Mouse (Mus musculus) ES-E14 (cell line): ENCODE data around the gene Cdc14b. TPM values are rescaled to one million over a fixed set of nuclear protein-coding genes. Genes with fewer than 3 reads are reported as not detected.
"Not testable (repeated sequence)": the region's sequence is repeated elsewhere in the genome, so short reads cannot be mapped to it uniquely, and the experiment has no call there.

Source experiments
- DNase-seq: peaks from one replicate; pipeline ENCODE4 v3.0.0-alpha.2; 2013; ENCODE audit warnings: low read depth, low spot score
- H3K27ac ChIP-seq: 2 replicates; pipeline ENCODE4 v1.5.1; 2012; ENCODE audit warnings: low read depth, mild to moderate bottlenecking, low read length, moderate library complexity, mixed read lengths; ENCODE audit not compliant: poor library complexity, insufficient read depth, severe bottlenecking
- H3K36me3 ChIP-seq: 2 replicates; pipeline ENCODE4 v1.6.1; 2012; ENCODE audit warnings: mild to moderate bottlenecking, low read length, moderate library complexity, mixed read lengths; ENCODE audit not compliant: control insufficient read depth, poor library complexity, insufficient read depth, severe bottlenecking
- H3K4me1 ChIP-seq, 2 experiments: fragments of 150-350 bp in 1 of 2; sonication (generic) in 1 of 2; 2 replicates each; pipeline ENCODE4 v1.6.1; 2012; ENCODE audit warnings: low read length in 2 of 2, mild to moderate bottlenecking in 1 of 2, mixed read lengths in 1 of 2; ENCODE audit not compliant: control insufficient read depth in 2 of 2, insufficient read depth in 2 of 2, poor library complexity in 1 of 2
- H3K4me3 ChIP-seq, 2 experiments: fragments of 150-350 bp in 1 of 2; sonication (generic) in 1 of 2; 2 replicates each; pipeline ENCODE4 v1.5.1; 2012; ENCODE audit warnings: low read length in 2 of 2, low read depth in 1 of 2, mild to moderate bottlenecking in 1 of 2, mixed read lengths in 1 of 2; ENCODE audit not compliant: insufficient read depth in 1 of 2, poor library complexity in 1 of 2, severe bottlenecking in 1 of 2
- H3K9ac ChIP-seq: 2 replicates; pipeline ENCODE4 v1.6.1; 2012; ENCODE audit warnings: low read depth, mild to moderate bottlenecking, low read length, mixed read lengths; ENCODE audit not compliant: poor library complexity, insufficient read depth, severe bottlenecking
- H3K9me3 ChIP-seq: fragments of 150-350 bp; sonication (generic); 2 replicates; pipeline ENCODE4 v1.6.1; 2012; ENCODE audit warnings: low read depth, mild to moderate bottlenecking, low read length; ENCODE audit not compliant: control insufficient read depth, insufficient read depth
- CHD2 ChIP-seq: IDR thresholded peaks from 2 replicates; pipeline ENCODE4 v1.6.1; 2014; ENCODE audit warnings: mild to moderate bottlenecking, low read depth, low read length, inconsistent platforms
- HCFC1 ChIP-seq: IDR thresholded peaks from 2 replicates; pipeline ENCODE4 v1.6.1; 2012; ENCODE audit warnings: low read length, inconsistent platforms, borderline replicate concordance; ENCODE audit not compliant: insufficient read depth
- MAFK ChIP-seq: IDR thresholded peaks from 2 replicates; pipeline ENCODE4 v1.6.1; 2014; ENCODE audit warnings: mild to moderate bottlenecking, low read depth, low read length, inconsistent platforms; ENCODE audit not compliant: insufficient read depth
- ZC3H11A ChIP-seq: IDR thresholded peaks from 2 replicates; pipeline ENCODE4 v1.6.1; 2012; ENCODE audit warnings: low read depth, mild to moderate bottlenecking, inconsistent platforms, low read length, borderline replicate concordance
- ZNF384 ChIP-seq: IDR thresholded peaks from 2 replicates; pipeline ENCODE4 v1.6.1; 2012; ENCODE audit warnings: low read depth, low read length, inconsistent platforms
- in situ Hi-C, 2 experiments: fragments of 600-800 bp; cut with MboI; formaldehyde crosslinking; loops; one replicate each; pipeline ENCODE4 v1.15.1; 2025; ENCODE audit warnings: low sequenced_read_pairs in 2 of 2, inconsistent platforms in 1 of 2; ENCODE audit not compliant: unreplicated experiment in 2 of 2
- total RNA-seq: library from RNA; depleted of rRNA; stranded (reverse); fragments of 300-350 nt; gene quantifications from 2 replicates; pipeline ENCODE4 v1.2.3, GENCODE M21; 2012

Cdc14b gene
- total RNA-seq, 1 experiment, result 12.3 TPM

DNA sequence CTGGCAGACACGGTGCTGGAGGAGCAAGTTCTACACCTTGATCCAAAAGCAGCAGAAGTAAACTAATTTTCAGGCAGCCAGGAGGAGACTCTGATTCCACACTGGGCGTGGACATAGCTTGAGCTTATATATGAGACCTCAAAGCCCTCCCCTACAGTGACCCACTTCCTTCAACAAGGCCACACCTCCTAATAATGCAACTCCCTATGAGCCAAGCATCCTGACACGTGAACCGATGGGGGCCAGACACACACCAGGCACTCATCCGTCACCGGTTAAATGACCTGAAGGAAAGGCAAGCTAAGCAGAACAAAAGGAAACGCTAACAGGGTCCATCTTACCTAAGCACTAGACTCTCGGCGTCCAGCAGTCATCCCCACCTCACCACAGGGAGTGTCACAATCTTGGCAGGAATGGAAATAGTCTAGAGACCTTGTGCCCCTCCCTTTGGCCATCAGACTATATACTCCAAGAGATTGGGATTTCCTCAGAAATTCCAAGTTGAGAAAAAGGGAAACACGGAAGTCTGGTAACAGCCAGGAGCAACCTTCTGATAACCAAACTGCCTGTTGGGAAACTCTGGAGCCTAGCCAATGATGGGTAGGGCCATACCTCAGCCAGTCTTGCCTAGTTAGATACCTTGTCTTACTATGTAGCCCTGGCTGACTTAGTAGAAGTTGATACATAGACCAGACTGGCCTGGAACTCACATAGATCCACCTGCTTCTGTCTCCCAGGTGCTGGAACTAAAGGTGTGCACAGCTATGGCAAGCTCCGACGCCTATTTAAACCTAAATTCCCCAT lies 17.9 kb downstream of the Cdc14b start:
- H3K9me3 ChIP-seq, result no peaks in the 10 kb centered on the region
- H3K9ac ChIP-seq, result no peak overlapping the region
- no peak for DNase-seq
- H3K27ac ChIP-seq, result no peak overlapping the region
- peaks cover 3 to 8% of the 10 kb centered on the region in 2 experiments for H3K4me1 ChIP-seq
- in situ Hi-C loops, result no loop called here
- no peaks in the 10 kb centered on the region for H3K36me3 ChIP-seq
- no peak for TF ChIP-seq MAFK
- H3K4me3 ChIP-seq, result no peak overlapping the region

DNA sequence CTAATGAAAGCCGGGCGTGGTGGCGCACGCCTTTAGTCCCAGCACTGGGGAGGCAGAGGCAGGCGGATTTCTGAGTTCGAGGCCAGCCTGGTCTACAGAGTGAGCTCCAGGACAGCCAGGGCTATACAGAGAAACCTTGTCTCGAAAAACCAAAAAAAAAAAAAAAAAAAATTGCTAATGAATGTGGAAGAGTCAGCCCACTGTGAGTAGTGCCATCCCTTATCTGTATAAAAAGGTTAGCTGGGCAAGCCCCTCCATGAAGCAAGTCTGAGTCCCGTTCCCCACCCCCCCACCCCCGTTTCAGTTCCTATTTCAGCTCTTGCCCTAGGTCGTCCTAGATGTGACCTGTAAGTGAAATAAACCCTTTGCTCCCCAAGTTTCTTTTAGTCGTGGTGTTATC lies 20.9 kb downstream of the Cdc14b start:
- H3K4me3 ChIP-seq, DNase-seq, H3K36me3 ChIP-seq, H3K9ac ChIP-seq, H3K9me3 ChIP-seq, H3K27ac ChIP-seq, in situ Hi-C loops: not testable (repeated sequence)
- peaks cover 6 to 14% of the 10 kb centered on the region in 2 experiments for H3K4me1 ChIP-seq

DNA sequence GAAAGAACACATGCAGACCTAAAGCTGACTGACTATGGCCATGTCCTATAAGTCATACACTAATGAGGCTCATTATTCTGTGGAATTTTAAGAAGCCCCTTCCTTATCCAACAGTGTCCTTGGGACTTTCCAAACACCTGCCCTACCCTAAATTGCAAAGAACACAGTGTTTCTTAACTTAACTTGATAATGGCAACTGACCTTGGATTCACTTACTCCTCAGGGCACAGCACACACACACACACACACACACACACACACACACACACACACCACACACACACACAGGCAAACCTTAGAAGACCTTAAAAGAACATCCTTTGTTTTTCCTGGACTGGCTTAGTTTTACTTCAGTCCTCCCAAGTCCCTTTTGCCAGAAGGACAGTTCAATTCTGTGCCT lies 21.4 kb downstream of the Cdc14b start:
- H3K36me3 ChIP-seq, result no peaks in the 10 kb centered on the region
- no peak overlapping the region for H3K4me3 ChIP-seq
- no peak overlapping the region for H3K9ac ChIP-seq
- no peak for DNase-seq
- in situ Hi-C loops, result no loop called here
- H3K9me3 ChIP-seq, result no peaks in the 10 kb centered on the region
- H3K4me1 ChIP-seq, result peaks cover 6 to 14% of the 10 kb centered on the region in 2 experiments
- TF ChIP-seq HCFC1, result no peak
- no peak for TF ChIP-seq ZNF384
- TF ChIP-seq ZC3H11A, result no peak
- TF ChIP-seq CHD2, result no peak
- TF ChIP-seq MAFK, result no peak
- H3K27ac ChIP-seq, result no peak overlapping the region

DNA sequence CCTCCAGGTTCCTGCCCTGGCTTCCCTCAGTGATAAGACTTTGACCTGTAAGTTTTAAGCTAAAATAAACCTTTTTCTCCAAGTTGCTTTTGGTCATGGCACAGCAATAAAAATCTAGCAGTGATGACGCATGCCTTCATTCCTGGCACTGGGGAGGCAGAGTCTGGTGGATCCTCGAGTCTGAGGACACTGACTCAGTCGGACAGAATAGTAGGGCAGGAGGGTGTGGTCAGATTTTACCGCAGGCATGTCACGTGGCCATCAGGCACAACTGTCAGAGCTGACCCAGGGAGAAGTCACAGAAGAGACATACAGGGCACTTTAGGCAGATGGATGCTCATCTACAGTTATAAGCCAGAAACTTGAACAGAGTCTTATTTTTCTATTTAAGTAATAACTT lies 22.9 kb downstream of the Cdc14b start:
- DNase-seq, result no peak
- TF ChIP-seq ZC3H11A (no peak), ZNF384 (no peak), MAFK (no peak), HCFC1 (no peak), CHD2 (no peak)
- in situ Hi-C loops, result no loop called here

DNA sequence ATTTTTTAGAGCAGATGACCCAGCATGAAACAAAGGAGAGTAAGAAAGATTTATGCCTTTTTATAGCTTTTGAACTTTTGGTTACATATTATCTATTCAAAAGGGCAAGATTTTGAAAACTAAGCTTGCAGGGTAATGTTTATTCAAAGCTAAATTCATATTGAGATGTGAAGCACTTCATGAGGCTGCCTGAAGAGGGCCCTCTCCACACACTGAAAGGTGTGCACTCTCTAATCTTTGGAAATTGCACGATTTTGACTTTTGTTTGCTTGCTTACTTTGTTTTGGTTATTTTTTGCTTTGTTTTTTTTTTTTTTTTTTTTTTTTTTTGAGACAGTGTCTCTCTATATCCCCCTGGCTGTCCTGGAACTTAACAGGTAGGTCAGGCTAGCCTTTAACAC lies 24.7 kb downstream of the Cdc14b start:
- no peak for TF ChIP-seq HCFC1
- TF ChIP-seq ZNF384, result no peak
- TF ChIP-seq MAFK, result no peak
- no peak for TF ChIP-seq CHD2
- TF ChIP-seq ZC3H11A, result no peak
- Histone ChIP-seq H3K36me3 (no peaks in the 10 kb centered on the region), H3K4me1 (peaks cover 6 to 8% of the 10 kb centered on the region in 2 experiments), H3K9ac (no peak overlapping the region), H3K4me3 (no peak overlapping the region), H3K27ac (no peak overlapping the region), H3K9me3 (no peaks in the 10 kb centered on the region)
- in situ Hi-C loops, result no loop called here
- no peak for DNase-seq

More for the DNA sequence above, 22.9 kb downstream of the Cdc14b start:
- no peaks in the 10 kb centered on the region for H3K9me3 ChIP-seq
- H3K4me3 ChIP-seq, result no peak overlapping the region
- no peak overlapping the region for H3K9ac ChIP-seq
- no peak overlapping the region for H3K27ac ChIP-seq
- H3K36me3 ChIP-seq, result no peaks in the 10 kb centered on the region
- H3K4me1 ChIP-seq, result peaks cover 6 to 9% of the 10 kb centered on the region in 2 experiments
